Mouse (Mus musculus) embryonic fibroblast, embryonic 13.5 days (primary cell): ENCODE results near the gene Isoc2a.

Experiments used
- CTCF ChIP-seq: IDR thresholded peaks from 2 replicates; pipeline ENCODE4 v1.5.1; 2011; ENCODE audit warnings: mild to moderate bottlenecking, control low read depth, low read length, moderate library complexity, borderline replicate concordance; ENCODE audit not compliant: insufficient read depth
- POLR2A ChIP-seq: IDR thresholded peaks from 2 replicates; pipeline ENCODE4 v1.6.1; 2011; ENCODE audit warnings: low read depth, mild to moderate bottlenecking, control low read depth, low read length, moderate library complexity

- TF ChIP-seq CTCF (no peak), POLR2A (no peak)
These were observed 24.2 kb downstream of the Isoc2a start for GRCm38 (mm10) chr7:4901171-4901570.
